Mouse (Mus musculus): ENCODE results near the gene Slc12a5. TPM values are rescaled to one million over a fixed set of nuclear protein-coding genes. Genes with fewer than 3 reads are reported as not detected.

Gene Slc12a5
- polyA plus RNA-seq, 1 experiment from 2014 or later: 0.97 TPM

- ATAC-seq (ENCODE audit: insufficient number of reproducible peaks, low FRiP score, low TSS enrichment, low read depth): no peak
- H3K27me3 ChIP-seq: 0 out of 2 replicates have a peak, but pooled peaks cover 9% of the 10 kb centered on the region
- no peaks in the 10 kb centered on the region for H3K4me1 ChIP-seq
- no peak overlapping the region for H3K9ac ChIP-seq
- no peak overlapping the region for H3K4me2 ChIP-seq
- no peak overlapping the region for H3K4me3 ChIP-seq
- H3K27ac ChIP-seq: no peak overlapping the region
- no peaks in the 10 kb centered on the region for H3K9me3 ChIP-seq
- 55% methylated on average over 2 of the region's 2 CpGs for whole genome bisulfite sequencing
- no peaks in the 10 kb centered on the region for H3K36me3 ChIP-seq
Measured at GRCm38 (mm10) chr2:165043729-165044128, 83.1 kb downstream of the Slc12a5 start.

- ATAC-seq (ENCODE audit: insufficient number of reproducible peaks, low FRiP score, low TSS enrichment, low read depth): no peak
- 0 out of 2 replicates have a peak, but pooled peaks cover 4% of the 10 kb centered on the region for H3K27me3 ChIP-seq
- no peak overlapping the region for H3K4me2 ChIP-seq
- no peaks in the 10 kb centered on the region for H3K36me3 ChIP-seq
- 65% methylated on average over 5 of the region's 5 CpGs for WGBS
- H3K27ac ChIP-seq: no peak overlapping the region
- no peaks in the 10 kb centered on the region for H3K4me1 ChIP-seq
- no peaks in the 10 kb centered on the region for H3K9me3 ChIP-seq
- no peak overlapping the region for H3K4me3 ChIP-seq
- H3K9ac ChIP-seq: no peak overlapping the region
Measured at GRCm38 (mm10) chr2:165049044-165049443, 88.4 kb downstream of the Slc12a5 start.

Other genes starting within 250 kb of the Slc12a5 start
- gene Spint5, start 245.5 kb upstream of the Slc12a5 start, polyA plus RNA-seq (2015; fragmentation: Nextera tagmentation; extraction: Ambion mirVana): not detected in 2 replicates
- gene Wfdc3, start 214.9 kb upstream of the Slc12a5 start, polyA plus RNA-seq (2015; fragmentation: Nextera tagmentation; extraction: Ambion mirVana): 0.41 and 0.50 TPM in 2 replicates
- gene Dnttip1, start 214.8 kb upstream of the Slc12a5 start, polyA plus RNA-seq (2015; fragmentation: Nextera tagmentation; extraction: Ambion mirVana): 61.0 and 63.9 TPM in 2 replicates
- 293 and 311 TPM in 2 replicates for gene Ube2c, start 190.9 kb upstream of the Slc12a5 start, polyA plus RNA-seq (2015; fragmentation: Nextera tagmentation; extraction: Ambion mirVana)
- gene Tnnc2, start 180.8 kb upstream of the Slc12a5 start, polyA plus RNA-seq (2015; fragmentation: Nextera tagmentation; extraction: Ambion mirVana): 350 and 1,119 TPM in 2 replicates
- 33.8 and 40.5 TPM in 2 replicates for gene Snx21, start 175.0 kb upstream of the Slc12a5 start, polyA plus RNA-seq (2015; fragmentation: Nextera tagmentation; extraction: Ambion mirVana)
- 16.8 and 20.7 TPM in 2 replicates for gene Acot8, start 155.9 kb upstream of the Slc12a5 start, polyA plus RNA-seq (2015; fragmentation: Nextera tagmentation; extraction: Ambion mirVana)
- gene Zswim3, start 155.7 kb upstream of the Slc12a5 start, polyA plus RNA-seq (2015; fragmentation: Nextera tagmentation; extraction: Ambion mirVana): 7.5 and 7.9 TPM in 2 replicates
- 19.4 and 20.1 TPM in 2 replicates for gene Zswim1, start 138.1 kb upstream of the Slc12a5 start, polyA plus RNA-seq (2015; fragmentation: Nextera tagmentation; extraction: Ambion mirVana)
- not detected in 2 replicates for gene Spata25, start 132.3 kb upstream of the Slc12a5 start, polyA plus RNA-seq (2015; fragmentation: Nextera tagmentation; extraction: Ambion mirVana)
- 178 and 187 TPM in 2 replicates for gene Ctsa, start 127.9 kb upstream of the Slc12a5 start, polyA plus RNA-seq (2015; fragmentation: Nextera tagmentation; extraction: Ambion mirVana)
- 5.8 and 9.3 TPM in 2 replicates for gene Neurl2, start 127.3 kb upstream of the Slc12a5 start, polyA plus RNA-seq (2015; fragmentation: Nextera tagmentation; extraction: Ambion mirVana)
- gene Pltp, start 103.1 kb upstream of the Slc12a5 start, polyA plus RNA-seq (2015; fragmentation: Nextera tagmentation; extraction: Ambion mirVana): 57.1 and 61.8 TPM in 2 replicates
- gene Pcif1, start 81.5 kb upstream of the Slc12a5 start, polyA plus RNA-seq (2015; fragmentation: Nextera tagmentation; extraction: Ambion mirVana): 62.9 and 67.5 TPM in 2 replicates
- 13.2 and 13.9 TPM in 2 replicates for gene Zfp335, start 49.0 kb upstream of the Slc12a5 start, polyA plus RNA-seq (2015; fragmentation: Nextera tagmentation; extraction: Ambion mirVana)
- gene Mmp9, start 20.0 kb upstream of the Slc12a5 start, polyA plus RNA-seq (2015; fragmentation: Nextera tagmentation; extraction: Ambion mirVana): 22.2 and 52.4 TPM in 2 replicates
- gene Ncoa5, start 74.1 kb downstream of the Slc12a5 start, polyA plus RNA-seq (2015; fragmentation: Nextera tagmentation; extraction: Ambion mirVana): 51.9 and 62.9 TPM in 2 replicates
- 7.0 and 7.5 TPM in 2 replicates for gene Cd40, start 94.8 kb downstream of the Slc12a5 start, polyA plus RNA-seq (2015; fragmentation: Nextera tagmentation; extraction: Ambion mirVana)
- gene 1700025C18Rik, start 129.9 kb downstream of the Slc12a5 start, polyA plus RNA-seq (2015; fragmentation: Nextera tagmentation; extraction: Ambion mirVana): not detected in 2 replicates

Data from limb, embryonic 15.5 days (tissue).